Mouse (Mus musculus) lung, postnatal 0 days (tissue): ENCODE measurements around the gene Akap6.

Source experiments
- CTCF ChIP-seq: IDR thresholded peaks from 2 replicates; pipeline ENCODE4 v1.5.1; 2016; ENCODE audit warnings: antibody characterized with exemption, mild to moderate bottlenecking
- EP300 ChIP-seq: IDR thresholded peaks from 2 replicates; pipeline ENCODE4 v1.6.1; 2016; ENCODE audit warnings: antibody characterized with exemption, mild to moderate bottlenecking, control low read depth

DNA sequence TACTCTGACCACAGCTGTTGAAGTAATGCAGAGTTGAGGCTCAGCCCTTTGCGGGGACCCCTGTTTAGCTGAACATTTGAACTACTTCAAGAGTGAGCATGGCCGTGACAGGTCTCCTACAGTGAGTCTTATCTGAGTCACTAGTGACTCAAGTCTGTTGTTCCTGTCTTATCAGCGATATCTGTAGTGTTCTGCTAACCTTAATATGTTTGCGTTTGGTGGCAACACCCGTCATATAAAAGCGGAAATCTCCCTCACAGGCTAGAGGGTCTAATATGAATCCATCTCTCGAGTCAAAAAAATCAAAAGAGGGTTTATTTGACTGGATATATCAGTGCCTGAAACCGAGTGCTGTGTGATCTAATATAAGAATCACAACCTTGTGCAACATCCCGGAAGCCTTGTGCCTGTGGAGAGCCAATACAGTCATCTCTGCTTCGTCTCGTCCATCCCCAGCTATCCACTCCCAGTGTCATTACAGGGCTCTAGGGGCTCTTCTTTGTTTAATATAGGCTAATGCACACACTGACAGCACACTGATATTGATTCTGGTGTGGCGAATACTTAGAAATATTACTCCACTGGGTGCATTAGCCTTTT lies 3.3 kb downstream of the Akap6 start:
- TF ChIP-seq CTCF (no peak), EP300 (no peak)
